Mouse (Mus musculus) cerebellum, adult 11 months (tissue): ENCODE data around the gene Zcchc3.
A peak's percentile ranks its signal among the peaks of the same experiment; 100 is the strongest.

Source experiments
- DNase-seq: peaks from one replicate; pipeline ENCODE4 v3.0.0; 2022

Zcchc3 gene

DNA sequence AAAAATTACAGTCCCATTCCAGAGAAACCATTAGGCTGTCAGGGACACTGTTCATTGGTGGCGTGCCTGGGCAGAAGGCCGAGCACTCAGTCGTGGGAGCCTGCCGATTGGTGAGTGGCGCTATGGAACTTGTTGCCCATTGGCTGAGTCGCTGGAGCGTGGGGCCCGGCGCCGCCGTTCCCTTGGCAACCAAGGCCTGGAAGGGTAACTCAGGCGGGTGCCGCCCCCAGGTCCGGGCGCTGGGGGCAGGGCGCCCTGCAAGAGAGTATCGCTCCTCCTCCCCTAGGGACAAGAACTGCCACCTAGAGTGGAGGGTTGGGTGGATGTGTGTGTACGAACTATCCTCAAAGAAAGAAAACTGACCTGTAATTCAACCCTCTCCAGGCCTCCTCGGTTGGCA is 8.7 kb downstream of the Zcchc3 start:
- peak; percentile 93 for DNase-seq

GRCm38 (mm10) chr2:152399122-152399542 is 15.7 kb downstream of the Zcchc3 start:
- DNase-seq: no peak

GRCm38 (mm10) chr2:152398691-152399090 is 16.1 kb downstream of the Zcchc3 start:
- DNase-seq: peak; percentile 82

DNA sequence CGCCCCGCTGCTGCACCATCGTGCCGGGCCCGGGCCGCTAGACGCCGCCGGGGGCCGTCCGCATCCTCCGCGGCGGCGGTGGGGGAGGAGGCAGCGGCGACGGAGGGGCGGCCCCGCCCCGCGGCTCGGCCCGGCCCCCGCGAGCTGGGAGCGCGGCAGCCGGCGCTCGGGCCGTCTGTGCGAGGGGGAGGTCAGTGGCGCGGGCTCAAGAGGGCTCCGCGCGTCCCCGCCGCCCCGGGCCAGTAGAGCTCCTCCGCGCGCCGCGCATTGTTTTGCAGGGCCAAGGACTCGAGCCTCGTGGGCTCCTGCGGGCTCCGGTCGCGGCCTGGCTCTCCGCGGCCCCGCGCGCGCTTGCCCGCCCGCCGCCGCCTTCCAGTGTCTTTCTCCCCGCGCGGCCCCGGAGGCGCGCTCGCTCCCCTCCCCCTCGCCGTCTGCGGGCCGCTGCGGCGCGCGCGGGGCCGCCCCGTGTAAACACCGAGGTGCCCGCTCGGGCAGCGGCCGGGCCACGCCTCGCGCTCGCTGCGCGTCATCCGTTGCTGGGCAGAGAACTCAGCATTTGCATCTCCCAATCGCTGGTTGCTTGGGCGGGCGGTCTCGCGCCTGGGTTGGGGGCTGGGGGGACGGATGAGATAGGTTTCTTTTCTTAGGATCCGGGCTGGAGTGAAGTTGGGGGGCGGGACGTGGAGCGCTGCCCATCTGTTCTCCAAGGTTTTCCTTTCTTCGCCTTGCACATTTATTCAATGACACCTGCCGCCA is 17.0 kb downstream of the Zcchc3 start, which contains the start of gene Sox12:
Sox12 (minus strand) TSS at position 384 of the 756 bp plus-strand sequence.
- DNase-seq: peak; percentile 93

- DNase-seq: peak; percentile 61
Measured at GRCm38 (mm10) chr2:152397004-152397589, 17.7 kb downstream of the Zcchc3 start.

GRCm38 (mm10) chr2:152396110-152397003 is 18.5 kb downstream of the Zcchc3 start:
- DNase-seq: peak; percentile 56

- DNase-seq: no peak
Measured at GRCm38 (mm10) chr2:152395271-152395920, 19.4 kb downstream of the Zcchc3 start.

GRCm38 (mm10) chr2:152393225-152394017 is 21.4 kb downstream of the Zcchc3 start:
- no peak for DNase-seq

- peak; percentile 44 for DNase-seq
Measured at GRCm38 (mm10) chr2:152392786-152393185, 22.0 kb downstream of the Zcchc3 start.

DNA sequence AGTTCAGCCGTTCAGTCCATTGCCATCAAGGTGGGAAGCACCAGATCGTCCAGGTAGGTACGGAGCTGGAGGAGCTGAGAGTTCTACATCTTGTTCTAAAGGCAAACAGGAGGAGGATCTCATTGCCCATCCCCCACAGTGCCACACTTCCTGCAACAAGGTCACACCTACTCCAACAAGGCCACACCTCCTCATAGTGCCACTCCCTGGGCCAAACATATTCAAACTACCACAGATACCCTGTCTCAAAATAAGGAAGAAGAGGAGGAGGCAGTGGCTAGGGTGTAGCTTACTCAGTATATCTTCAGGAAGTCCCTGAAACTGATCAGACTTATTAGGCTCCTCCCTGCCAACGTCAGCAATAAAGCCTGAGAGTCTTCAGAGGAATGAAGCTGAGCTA is 30.6 kb downstream of the Zcchc3 start:
- DNase-seq: no peak

GRCm38 (mm10) chr2:152376345-152376741 is 38.5 kb downstream of the Zcchc3 start, which contains the start of gene Nrsn2:
TSS of gene Nrsn2 (minus strand) at chr2:152376638.
- DNase-seq: no peak

DNA sequence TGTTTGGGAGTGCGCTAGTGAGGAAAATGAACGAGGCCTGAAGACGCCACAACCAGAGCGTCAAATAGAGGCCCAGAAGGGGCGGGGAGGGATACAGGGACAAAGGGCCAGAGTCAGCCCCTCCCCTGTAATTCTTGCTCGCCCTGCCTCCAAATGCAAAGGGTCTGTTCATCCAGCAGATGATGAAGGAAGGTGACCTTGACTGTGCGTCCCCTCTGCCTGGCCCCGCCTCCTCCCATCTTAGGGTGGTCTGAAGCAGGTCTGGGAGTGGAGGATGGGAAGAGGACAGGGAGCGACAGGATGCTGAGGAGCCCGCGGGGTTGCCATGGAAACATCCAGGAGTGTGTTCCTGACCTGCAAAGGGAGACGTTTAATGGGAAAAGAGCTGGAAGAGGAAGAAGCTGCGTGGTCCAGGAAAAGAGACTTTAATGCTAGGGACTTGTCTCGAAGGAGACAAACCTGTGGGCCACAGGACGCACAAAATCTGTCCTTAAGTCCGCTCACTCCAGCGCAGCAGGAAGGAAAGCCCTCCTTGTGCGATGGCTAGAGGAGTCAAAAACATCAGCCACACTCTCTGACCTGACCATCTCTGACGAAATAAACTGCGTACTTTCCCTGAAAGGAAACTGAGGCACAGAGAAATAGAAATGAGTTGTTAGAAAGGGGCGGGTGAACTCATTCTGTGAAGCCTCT is 39.0 kb downstream of the Zcchc3 start:
- DNase-seq: no peak

DNA sequence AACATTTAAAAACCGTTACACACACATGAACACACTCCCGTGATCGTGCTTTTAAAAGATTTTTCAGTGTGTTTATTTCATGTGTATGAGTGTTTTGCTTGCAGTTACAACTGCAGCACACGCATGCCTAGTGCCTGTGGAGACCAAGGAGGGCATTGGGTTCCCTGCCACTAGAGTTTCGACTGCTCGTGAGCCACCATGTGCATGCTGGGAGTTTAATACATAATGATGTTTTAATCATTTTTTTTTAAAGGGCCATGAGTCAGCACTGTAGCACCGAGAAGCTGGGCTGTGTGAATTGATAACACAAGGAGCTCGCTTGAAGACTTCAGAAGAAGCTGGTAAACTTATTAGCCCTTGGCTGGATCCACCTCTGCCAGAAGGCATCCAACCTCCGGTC is 41.3 kb downstream of the Zcchc3 start:
- DNase-seq: no peak

DNA sequence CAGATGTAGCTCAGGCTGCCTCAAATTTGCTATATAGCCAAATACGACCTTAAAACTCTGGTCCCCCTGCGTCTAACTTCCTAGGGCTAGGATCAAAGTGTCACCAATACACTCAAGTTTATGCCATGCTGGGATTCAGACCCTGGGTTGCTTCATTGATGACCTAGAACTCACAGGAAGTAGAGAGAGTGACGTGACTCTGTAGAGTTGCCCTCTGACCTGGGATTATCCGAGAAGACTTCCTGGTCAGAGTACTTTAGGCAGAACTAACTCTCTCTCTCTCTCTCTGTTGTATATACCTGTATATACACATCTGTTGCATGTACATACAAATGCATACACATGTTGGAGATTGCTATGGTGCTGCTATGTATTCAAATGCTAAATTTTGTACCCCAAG is 42.2 kb downstream of the Zcchc3 start:
- no peak for DNase-seq

DNA sequence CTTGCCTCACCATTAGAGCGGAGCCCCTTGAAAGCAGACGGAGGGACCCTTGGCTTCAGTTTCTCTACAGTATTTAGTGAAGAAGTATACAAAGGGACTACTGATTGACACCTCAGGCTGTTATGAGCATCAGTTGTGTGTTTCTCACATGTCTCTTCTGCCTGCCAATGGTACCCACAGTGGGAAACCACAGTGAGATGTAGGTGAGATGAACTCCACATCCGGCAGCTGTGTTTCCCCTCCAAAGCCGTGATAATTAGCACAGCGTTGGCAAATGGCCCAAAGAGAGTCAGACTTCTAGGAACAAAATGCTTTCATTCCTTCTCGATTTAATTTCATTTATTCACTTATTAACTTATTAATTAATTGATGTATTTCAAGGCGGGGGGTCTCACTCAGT is 42.7 kb downstream of the Zcchc3 start:
- no peak for DNase-seq

GRCm38 (mm10) chr2:152368532-152369140 is 46.2 kb downstream of the Zcchc3 start:
- DNase-seq: peak; percentile 19

DNA sequence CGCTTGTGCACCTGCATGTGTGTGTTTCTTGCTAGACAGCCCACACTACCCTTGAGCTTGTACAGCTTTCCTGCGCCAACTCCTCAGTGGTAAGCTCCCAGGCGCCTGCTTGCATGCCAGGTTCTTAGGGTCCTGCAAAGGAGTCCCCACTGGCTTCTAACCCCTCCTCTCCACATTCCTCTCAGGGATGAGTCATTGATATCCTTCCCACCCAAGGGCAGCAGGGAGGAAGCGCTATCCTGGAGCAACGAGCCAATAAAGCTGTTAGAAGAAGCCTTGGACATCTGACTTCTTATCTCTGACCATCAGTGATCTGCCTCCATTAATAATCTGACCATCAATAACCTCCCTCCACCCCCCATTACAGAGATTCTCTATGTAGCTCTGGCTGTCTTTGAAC is 46.9 kb downstream of the Zcchc3 start:
- no peak for DNase-seq

- peak; percentile 56 for DNase-seq
Measured at GRCm38 (mm10) chr2:152363245-152364147, 51.3 kb downstream of the Zcchc3 start.
